Mouse (Mus musculus): ENCODE measurements around the gene Nadk.

DNA sequence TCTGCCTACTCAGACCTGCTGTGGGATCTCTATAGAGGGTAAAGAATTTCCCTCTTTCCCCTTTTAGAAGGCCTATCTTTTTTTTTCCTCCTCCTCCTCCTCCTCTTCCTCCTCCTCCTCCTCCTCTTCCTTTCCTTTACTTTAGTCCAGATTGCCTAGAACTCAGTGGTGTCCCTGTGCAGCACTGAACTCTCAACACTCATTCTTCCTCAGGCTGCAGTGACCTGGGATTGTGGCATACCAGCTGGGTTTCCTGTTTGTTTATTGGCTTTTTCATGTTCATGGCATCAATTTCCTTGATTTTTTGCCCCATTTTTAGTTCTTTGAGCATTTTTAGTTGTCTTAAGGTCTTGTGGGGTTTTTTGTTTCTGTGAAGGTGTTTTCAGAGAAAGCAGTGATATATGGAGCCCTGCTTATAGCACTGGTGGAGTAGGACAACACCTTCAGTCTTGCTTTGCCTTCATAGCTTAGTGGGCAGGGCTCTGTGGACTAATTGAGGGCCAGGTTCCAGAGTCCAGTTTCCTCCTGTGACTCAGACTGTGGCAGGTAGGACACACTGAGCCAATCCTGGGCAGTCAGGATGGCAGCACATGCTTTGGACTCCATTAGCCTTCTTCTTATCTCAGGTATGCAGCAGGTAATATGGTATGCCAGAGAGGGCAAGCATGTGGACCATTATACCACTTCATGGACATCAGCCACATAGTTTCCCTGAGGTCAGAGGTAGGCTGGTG is 73.8 kb downstream of the Nadk start:
- TF ChIP-seq POLR2A (IDR thresholded peaks at IDR 0.05; ENCODE audit: low read depth, low read length) (no peak), CTCF (conservative IDR thresholded peaks at IDR 0.05; ENCODE audit: insufficient read depth, insufficient read length, low read depth, low read length) (no peak)

All from kidney, adult 2 months (tissue).